ENCODE assay signal across 9 mouse cellular contexts in genomic region chr14:51738411-51739149, GRCm38 (mm10). TPM values are rescaled to one million over a fixed set of nuclear protein-coding genes. Genes with fewer than 3 reads are reported as not detected.
DNase-seq lines count a peak whose midpoint lies in the region; ATAC-seq and TF ChIP-seq lines count a peak whose summit lies in the region.
"Had no signal": no experiment of that assay in that cellular context is flagged by ENCODE, and none has a peak within 500 bp of the region (broad histone marks: within the 10 kb centered on the region; RNA-seq: fewer than 3 reads in every experiment).

No protein-coding gene starts in this region.

- TF ChIP-seq POLR2A in lung, adult 2 months (IDR thresholded peaks at IDR 0.05; ENCODE audit: borderline replicate concordance, extremely low read depth, low read depth, low read length) = no peak

- 2% methylated on average over 29 of the region's 29 CpGs for WGBS in lung, embryonic 16.5 days
- 3% methylated on average over 29 of the region's 29 CpGs for WGBS in lung, adult 2 months
- 3% methylated on average over 29 of the region's 29 CpGs for WGBS in forebrain, postnatal 0 days

- H3K36me3 ChIP-seq in lung, embryonic 16.5 days (ENCODE audit: control insufficient read depth, insufficient read depth, low read length) = no peaks in the 10 kb centered on the region
- no peaks in the 10 kb centered on the region for H3K36me3 ChIP-seq in forebrain, postnatal 0 days (ENCODE audit: insufficient read depth)

- no peak for ATAC-seq in lung, embryonic 16.5 days (ENCODE audit: low read depth)
- peak; percentile 50 for ATAC-seq in forebrain, postnatal 0 days

- peak overlapping the region; percentile 32; the same call in 1 of the 2 replicates for H3K4me2 ChIP-seq in lung, embryonic 16.5 days (ENCODE audit: low read depth, low read length)
- peak overlapping the region; percentile 50 for H3K4me2 ChIP-seq in forebrain, postnatal 0 days (ENCODE audit: low read depth)

- peaks cover 32% of the 10 kb centered on the region for H3K27me3 ChIP-seq in lung, embryonic 16.5 days (ENCODE audit: control insufficient read depth, insufficient read depth, low read depth, low read length)
- peaks cover 30% of the 10 kb centered on the region for H3K27me3 ChIP-seq in forebrain, postnatal 0 days (ENCODE audit: insufficient read depth, low read length)

- no peaks in the 10 kb centered on the region for H3K9me3 ChIP-seq in lung, embryonic 16.5 days (ENCODE audit: control insufficient read depth, low read length)
- no peaks in the 10 kb centered on the region for H3K9me3 ChIP-seq in forebrain, postnatal 0 days (ENCODE audit: low read length)

- no peak overlapping the region for H3K27ac ChIP-seq in lung, embryonic 16.5 days (ENCODE audit: low read length)
- no peak overlapping the region for H3K27ac ChIP-seq in forebrain, postnatal 0 days (ENCODE audit: low read depth, low read length)

- peak overlapping the region; percentile 13; the same call in 1 of the 2 replicates for H3K4me3 ChIP-seq in lung, embryonic 16.5 days (ENCODE audit: low read length)
- H3K4me3 ChIP-seq in lung, adult 2 months (replicated peaks; ENCODE audit: extremely low read depth, low read depth, low read length) = no peak overlapping the region
- peak overlapping the region; percentile 31 for H3K4me3 ChIP-seq in forebrain, postnatal 0 days (ENCODE audit: low read depth, low read length)

- H3K9ac ChIP-seq in lung, embryonic 16.5 days (ENCODE audit: low read length) = no peak overlapping the region
- no peak overlapping the region for H3K9ac ChIP-seq in forebrain, postnatal 0 days

- DNase-seq in lung, adult 2 months = no peak
- peak; percentile 13 for DNase-seq in forebrain, postnatal 0 days
- DNase-seq in left cerebral cortex, postnatal 14 days (ENCODE audit: low spot score in 2 of 2) = peak; percentile 56 to 59
- peak; percentile 13 for DNase-seq in right cerebral cortex, postnatal 25 days
- no peak for DNase-seq in thymus, postnatal 0 days (ENCODE audit: low spot score)
- no peak for DNase-seq in spleen, postnatal 4 days (ENCODE audit: low spot score in 2 of 2)
- no peak for DNase-seq in ovary, postnatal 36 days (ENCODE audit: low spot score)

- TF ChIP-seq CTCF in lung, adult 2 months (IDR thresholded peaks at IDR 0.05; ENCODE audit: insufficient read depth, low read length) = no peak
- peak; percentile 1; the same call in 1 of the 2 replicates for TF ChIP-seq CTCF in forebrain, postnatal 0 days (IDR thresholded peaks at IDR 0.05; ENCODE audit: low read depth)

- intact Hi-C loops in left cerebral cortex, postnatal 14 days (cut with DNase I) = no loop called here

- H3K4me1 ChIP-seq in lung, embryonic 16.5 days (replicated peaks; ENCODE audit: control insufficient read depth, insufficient read depth, low read length) = peaks cover 6% of the 10 kb centered on the region; the same call in 1 of the 2 replicates
- H3K4me1 ChIP-seq in lung, adult 2 months (ENCODE audit: control insufficient read depth, insufficient read depth, low read length) = no peaks in the 10 kb centered on the region
- H3K4me1 ChIP-seq in forebrain, postnatal 0 days (ENCODE audit: insufficient read depth) = peaks cover 10% of the 10 kb centered on the region; the same call in 1 of the 2 replicates

RNA-seq across cellular contexts. Expression of gene Gm5800, which starts 21.6 kb away (rescaled TPM):
- not detected in 2 replicates for polyA plus RNA-seq in lung, embryonic 16.5 days (2015; fragmentation: Nextera tagmentation; extraction: Ambion mirVana)
- polyA plus RNA-seq in lung, adult 2 months (2012; rRNA removed) = not detected in 2 replicates
- not detected in 2 replicates for total RNA-seq in forebrain, postnatal 0 days (2014; rRNA removed)
- polyA plus RNA-seq in forebrain, postnatal 0 days (2015; fragmentation: Nextera tagmentation; extraction: Ambion mirVana) = not detected in 2 replicates
- total RNA-seq in left cerebral cortex, postnatal 14 days (2021) = not detected
- polyA plus RNA-seq in thymus, postnatal 0 days (2015; fragmentation: Nextera tagmentation; extraction: Ambion mirVana) = not detected in 2 replicates
- polyA plus RNA-seq: liver, embryonic 16.5 days had no signal

RNA-seq across cellular contexts. Expression of gene Ang4, which starts 34.8 kb away (rescaled TPM):
- polyA plus RNA-seq in lung, embryonic 16.5 days (2015; fragmentation: Nextera tagmentation; extraction: Ambion mirVana) = not detected in 2 replicates
- polyA plus RNA-seq in lung, adult 2 months (2012; rRNA removed) = not detected in 2 replicates
- total RNA-seq in forebrain, postnatal 0 days (2014; rRNA removed) = not detected in 2 replicates
- not detected in 2 replicates for polyA plus RNA-seq in forebrain, postnatal 0 days (2015; fragmentation: Nextera tagmentation; extraction: Ambion mirVana)
- total RNA-seq in left cerebral cortex, postnatal 14 days (2021) = not detected
- polyA plus RNA-seq in thymus, postnatal 0 days (2015; fragmentation: Nextera tagmentation; extraction: Ambion mirVana) = 7.3 and 8.0 TPM in 2 replicates
- polyA plus RNA-seq: liver, embryonic 16.5 days had no signal

RNA-seq across cellular contexts. Expression of gene Gm17079, which starts 43.3 kb away (rescaled TPM):
- not detected in 2 replicates for polyA plus RNA-seq in lung, embryonic 16.5 days (2015; fragmentation: Nextera tagmentation; extraction: Ambion mirVana)
- polyA plus RNA-seq in lung, adult 2 months (2012; rRNA removed) = not detected in 2 replicates
- not detected in 2 replicates for total RNA-seq in forebrain, postnatal 0 days (2014; rRNA removed)
- polyA plus RNA-seq in forebrain, postnatal 0 days (2015; fragmentation: Nextera tagmentation; extraction: Ambion mirVana) = not detected in 2 replicates
- total RNA-seq in left cerebral cortex, postnatal 14 days (2021) = not detected
- polyA plus RNA-seq in thymus, postnatal 0 days (2015; fragmentation: Nextera tagmentation; extraction: Ambion mirVana) = not detected in 2 replicates
- polyA plus RNA-seq: liver, embryonic 16.5 days had no signal

Comparison
In these comparisons a context has a peak if more than half of its experiments do, and no peak if none do; other contexts are left out.
1. DNase-seq: peak in forebrain, postnatal 0 days (single experiment), left cerebral cortex, postnatal 14 days (2 of 2) and right cerebral cortex, postnatal 25 days (single experiment); none in lung, adult 2 months (single experiment), thymus, postnatal 0 days (single experiment), spleen, postnatal 4 days (0 of 2) and ovary, postnatal 36 days (single experiment).